Mouse (Mus musculus): ENCODE results near the gene Anks3.

The Anks3 gene

DNA sequence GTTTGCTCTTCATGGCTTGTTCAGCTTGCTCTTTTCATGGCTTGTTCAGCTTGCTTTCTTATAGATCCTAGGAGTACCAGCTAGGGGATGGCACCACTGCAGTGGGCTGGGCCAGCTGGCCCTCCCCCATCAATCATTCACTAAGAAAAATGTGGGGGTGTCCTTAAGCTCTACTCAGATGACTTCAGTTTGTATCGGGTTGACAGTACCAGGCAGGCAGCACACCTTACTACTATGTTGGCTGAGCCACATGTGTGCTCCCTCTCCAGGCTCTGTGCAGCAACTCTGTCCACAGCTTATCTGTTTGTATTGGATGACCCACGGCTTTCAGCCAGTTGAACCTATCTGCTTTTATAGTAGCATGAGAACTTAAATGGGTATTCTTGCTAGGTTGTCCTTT lies 35.5 kb downstream of the Anks3 start:
- DNase-seq (ENCODE audit: low spot score in 2 of 2): no peak

DNA sequence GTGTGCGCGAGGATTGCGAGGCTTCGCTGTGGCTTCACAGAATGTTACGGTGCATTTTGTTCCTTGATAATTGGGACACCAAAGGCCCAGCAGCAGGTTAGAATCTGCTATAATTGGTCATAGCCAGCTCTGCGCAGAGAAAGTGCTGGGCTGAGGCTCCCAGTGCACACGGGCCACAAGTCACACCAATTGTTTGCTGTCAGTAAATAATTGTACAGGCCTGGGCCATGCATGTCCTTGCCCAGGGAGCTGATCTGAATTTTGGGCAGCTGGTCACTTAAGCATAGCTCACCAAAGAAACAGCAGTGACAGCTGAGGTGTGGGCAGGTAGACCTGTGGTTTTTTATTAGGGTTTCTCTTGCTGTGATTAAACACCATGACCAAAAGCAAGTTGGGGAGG lies 36.0 kb downstream of the Anks3 start:
- DNase-seq (ENCODE audit: low spot score in 2 of 2): no peak

DNA sequence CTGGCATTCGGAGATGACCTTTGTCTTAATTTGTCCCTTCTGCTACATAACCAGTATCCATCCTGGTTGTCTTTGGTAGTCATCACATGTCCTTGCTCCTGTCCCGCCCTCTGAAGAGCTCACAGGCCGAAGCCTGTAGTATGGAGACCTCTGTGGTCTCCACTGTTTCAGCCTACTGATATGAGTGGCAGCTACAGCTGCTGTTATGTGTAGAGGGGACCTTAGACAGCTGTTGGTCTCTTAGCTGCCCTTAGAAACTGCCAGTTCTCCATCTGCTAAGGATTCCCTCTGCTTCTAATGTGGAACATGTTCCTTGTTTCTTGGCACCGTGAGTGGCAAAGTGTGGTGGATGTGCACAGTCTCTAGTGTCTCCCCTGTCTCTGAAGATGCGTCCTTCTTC lies 40.0 kb downstream of the Anks3 start:
- no peak for DNase-seq (ENCODE audit: low spot score in 2 of 2)

DNA sequence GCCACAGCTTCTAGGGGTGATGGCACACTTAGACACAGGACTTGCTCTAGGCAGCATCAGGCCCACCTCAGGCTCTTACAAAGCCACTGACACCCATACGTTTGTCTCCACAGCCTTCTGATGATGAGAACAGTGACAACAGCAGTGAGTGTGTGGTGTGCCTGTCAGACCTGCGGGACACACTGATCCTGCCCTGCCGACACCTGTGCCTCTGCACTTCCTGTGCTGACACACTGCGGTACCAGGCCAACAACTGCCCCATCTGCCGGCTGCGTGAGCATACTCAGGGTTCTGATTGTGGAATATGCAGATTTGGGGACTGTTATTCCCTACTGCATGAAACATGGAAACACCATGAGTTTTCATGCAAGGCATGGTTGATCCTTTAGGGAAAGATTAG lies 41.5 kb downstream of the Anks3 start:
- DNase-seq (ENCODE audit: low spot score in 2 of 2): no peak

DNA sequence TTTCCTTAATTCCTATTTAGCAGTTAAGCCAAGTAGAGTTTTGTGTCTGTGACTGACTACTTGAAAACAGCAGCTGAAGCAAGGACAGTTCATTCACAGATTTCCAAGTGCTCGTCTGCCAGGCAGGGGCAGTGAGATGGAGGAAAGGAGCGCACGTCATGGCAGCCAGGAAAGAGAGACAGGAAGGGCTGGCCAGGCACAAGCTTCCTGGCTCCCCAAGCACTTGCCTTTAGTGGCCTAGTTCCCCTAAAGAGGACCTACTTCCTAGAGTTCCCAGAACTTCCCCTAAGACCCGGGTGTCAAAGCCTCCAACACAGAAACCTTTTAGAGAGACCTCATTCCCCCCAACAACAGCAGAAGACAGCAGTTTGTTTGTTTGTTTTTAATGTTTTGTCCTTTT lies 43.4 kb downstream of the Anks3 start:
- DNase-seq (ENCODE audit: low spot score in 2 of 2): no peak

DNA sequence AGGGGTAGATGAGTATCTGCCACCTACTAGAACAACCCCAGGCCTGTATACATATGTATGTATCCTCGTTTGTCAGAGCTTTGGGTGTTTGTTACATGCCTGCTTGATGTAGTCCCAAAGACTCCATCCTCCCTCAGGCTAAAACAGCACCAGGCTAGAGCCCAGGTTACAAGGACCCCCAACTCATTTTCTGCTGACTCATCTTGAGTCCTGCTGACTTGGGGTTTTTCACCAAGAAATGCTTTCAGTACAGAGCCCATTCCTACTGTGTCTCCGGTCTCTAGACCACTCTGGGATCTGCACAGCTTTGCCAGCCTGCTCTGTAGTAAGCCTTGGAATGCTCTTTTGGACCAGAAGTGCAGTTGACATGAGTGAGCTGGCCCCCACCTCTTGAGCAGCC lies 47.4 kb downstream of the Anks3 start:
- DNase-seq (ENCODE audit: low spot score in 2 of 2): no peak

DNA sequence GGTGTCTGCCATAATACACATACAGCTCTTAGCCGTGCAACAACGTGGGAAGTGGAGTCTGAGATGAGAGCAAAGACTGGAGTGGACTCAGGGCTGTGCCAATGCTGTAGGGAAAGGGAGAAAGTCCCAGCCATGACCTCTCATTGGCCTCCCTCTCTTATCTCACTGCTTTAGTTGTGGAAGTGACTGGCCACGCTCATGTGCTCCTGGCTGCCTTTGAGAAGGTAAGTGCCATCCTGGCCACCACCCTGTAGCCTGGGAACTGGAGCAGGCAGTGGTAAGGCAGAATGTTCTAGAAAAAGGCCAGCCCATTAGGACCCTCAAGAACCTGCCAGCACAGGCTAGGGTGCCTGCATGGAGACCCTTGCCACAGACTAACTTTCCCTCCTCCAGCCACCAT lies 48.1 kb downstream of the Anks3 start:
- no peak for DNase-seq (ENCODE audit: low spot score in 2 of 2)

DNA sequence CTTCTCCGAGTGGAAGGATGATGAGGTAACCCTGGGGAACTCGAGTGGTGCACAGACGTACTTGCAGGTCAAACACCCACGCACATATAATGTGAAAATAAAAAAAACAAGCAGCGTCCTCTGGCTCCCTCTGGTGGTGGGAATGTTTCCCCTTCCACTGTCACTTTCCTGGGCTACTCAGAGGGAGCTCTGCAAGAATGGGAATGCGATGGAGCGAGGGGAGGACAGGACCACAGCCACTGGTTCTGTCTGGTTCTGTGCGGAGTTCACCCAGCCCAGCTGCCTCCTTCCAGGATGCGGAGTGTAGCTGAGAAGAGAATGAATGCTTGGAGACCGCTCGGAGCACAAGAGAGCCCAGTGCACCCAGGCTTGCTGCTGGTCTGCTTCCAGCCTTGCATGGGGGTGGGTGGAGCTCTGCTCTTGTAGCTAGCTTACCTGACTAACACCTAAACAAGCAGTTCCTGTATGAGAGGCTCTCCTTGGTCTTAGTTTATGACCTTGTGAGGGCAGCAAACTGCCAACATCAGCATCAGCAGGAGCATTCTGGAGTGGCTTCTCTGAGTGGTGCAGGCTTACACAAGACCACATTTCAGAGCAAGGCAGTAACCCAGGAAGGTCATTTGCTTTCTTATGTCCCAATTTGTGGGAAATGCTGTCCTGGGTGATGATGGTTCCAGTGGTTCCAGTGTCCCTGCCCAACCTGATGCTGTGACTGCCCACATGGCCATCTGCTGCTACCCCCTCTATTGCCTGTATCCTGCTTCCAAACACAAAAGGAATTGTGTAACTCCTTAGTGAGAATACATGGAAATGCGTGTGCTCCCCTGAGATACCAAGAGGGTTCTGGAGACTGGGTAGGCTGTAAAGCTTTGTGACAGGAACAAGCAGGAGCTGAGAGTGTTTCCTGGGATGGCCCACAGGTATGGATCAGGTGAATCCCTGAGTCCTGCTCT lies 49.9 kb downstream of the Anks3 start:
- DNase-seq (ENCODE audit: low spot score in 2 of 2): peak; percentile 82 to 83

DNA sequence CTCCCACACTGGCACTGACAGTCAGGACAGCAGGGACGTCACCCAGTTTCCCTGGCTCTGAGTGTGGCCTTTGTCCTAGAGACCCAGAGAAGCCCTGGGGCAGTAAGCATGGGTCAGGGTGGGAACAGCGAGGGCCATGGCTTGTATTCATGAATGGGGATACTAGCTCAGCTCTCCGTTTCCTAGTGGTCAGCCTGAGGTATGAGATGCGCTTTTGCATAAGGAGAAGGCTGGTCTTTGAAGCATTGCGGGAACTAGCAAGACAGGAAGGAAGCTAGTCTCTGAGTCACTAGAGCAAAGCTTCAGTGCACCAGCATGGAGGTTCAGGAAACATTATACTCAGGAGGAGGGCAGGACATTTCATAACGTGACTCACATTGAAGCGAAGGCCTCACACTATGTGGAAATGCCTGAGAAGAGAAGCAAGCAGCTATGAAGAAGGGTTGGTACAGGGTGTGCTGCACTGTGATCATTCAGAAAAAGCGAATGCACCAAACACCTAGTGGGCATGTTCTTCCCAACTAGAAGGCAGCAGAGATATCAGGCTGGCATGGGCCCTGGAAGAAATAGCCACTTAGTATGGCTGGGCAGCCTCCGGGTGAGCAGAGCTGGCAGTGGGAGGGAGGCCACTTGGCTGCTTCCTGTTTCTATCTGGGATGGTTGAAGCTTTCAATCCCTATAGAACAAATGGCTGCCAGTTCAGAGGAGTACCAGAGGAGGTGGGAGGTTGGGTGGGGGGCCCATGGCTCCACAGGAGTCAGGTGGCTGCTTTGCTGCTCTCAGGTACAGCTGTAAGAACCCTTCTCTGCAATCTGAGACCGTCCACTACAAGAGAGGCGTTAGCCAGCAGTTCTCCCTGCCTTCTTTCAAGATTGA lies 50.9 kb downstream of the Anks3 start:
- no peak for DNase-seq (ENCODE audit: low spot score in 2 of 2)

DNA sequence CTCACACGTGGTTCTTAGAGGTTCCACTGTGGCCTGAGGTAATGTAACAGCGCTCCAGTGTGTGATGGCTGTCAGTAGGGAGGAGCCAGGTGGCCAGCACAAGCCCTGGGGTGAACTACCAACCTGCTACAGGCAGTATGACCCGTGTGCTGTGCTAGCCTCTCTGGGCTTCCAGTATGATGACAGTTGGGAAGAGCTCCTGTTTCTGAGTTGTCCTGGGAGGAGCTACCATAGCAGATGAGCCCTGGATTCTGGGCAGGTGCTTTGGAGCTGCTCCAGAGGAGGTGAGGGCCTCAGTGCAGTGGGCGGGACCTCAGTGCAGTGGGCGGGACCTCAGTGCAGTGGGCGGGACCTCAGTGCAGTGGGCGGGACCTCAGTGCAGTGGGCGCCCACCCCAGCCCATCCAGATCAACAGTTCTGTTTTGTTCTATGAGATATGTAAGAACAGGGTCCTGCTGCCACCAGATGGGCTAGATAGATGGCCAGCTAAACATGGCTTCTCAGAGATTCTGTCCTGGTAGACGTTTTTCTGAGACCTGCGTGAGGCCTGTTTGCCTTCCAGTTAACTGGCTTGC lies 51.8 kb downstream of the Anks3 start:
- DNase-seq (ENCODE audit: low spot score in 2 of 2): no peak

DNA sequence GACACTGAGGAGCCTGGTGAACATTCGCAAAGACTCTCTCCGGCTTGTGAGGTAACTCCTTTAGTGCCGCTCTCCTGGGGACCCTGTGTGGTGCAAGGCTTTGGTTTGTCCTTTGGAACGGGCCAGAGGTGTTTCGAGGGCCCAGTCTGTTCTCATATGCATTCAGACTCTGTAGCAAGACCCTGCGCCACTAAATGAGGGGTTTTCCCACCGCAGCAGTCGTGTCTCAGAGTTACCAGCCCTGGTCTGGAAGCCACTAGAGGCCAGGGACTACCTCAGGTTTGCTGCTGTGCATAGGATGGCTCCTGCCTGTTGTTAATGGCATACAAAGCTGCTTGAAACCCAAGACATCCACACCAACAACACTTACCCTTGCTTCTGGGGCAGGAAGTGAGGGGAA lies 53.2 kb downstream of the Anks3 start:
- DNase-seq (ENCODE audit: low spot score in 2 of 2): no peak

DNA sequence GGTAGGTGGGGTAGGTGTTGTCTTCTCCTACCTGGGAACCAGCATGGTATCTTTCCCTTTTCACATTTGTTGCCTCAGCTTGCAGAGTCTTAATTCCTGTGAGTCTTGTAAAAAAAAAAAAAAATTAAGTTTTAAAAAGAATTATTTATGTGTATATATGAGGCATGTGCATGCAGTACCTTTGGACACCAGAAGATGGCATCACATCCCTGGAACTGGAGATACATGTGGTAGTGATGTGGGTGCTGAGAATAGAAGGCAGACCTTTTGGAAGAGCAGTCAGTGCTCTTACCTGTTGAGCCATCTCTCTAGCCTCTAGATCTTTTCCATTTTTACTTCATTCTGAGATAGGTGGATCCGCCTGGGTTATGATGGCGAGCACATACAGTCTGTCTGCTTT lies 54.3 kb downstream of the Anks3 start:
- DNase-seq (ENCODE audit: low spot score in 2 of 2): no peak

DNA sequence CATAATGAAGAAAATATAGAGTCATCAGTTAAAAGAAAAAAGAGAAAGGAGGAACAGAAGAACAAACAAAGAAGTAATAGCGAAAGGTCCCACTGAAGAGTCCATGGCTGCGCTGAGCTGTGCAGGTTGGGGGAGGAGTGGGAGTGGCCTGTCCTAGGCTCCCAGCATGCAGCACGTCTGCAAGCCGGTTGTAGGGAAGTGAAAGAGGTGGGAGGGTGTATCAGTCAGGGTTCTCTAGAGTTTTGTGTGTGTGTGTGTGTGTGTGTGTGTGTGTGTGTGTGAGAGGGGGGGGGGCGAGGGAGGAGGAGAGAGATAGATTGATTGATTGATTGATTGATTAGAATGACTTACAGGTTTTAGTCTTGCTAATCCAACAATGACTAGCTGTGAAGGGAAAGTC lies 56.0 kb downstream of the Anks3 start:
- no peak for DNase-seq (ENCODE audit: low spot score in 2 of 2)

DNA sequence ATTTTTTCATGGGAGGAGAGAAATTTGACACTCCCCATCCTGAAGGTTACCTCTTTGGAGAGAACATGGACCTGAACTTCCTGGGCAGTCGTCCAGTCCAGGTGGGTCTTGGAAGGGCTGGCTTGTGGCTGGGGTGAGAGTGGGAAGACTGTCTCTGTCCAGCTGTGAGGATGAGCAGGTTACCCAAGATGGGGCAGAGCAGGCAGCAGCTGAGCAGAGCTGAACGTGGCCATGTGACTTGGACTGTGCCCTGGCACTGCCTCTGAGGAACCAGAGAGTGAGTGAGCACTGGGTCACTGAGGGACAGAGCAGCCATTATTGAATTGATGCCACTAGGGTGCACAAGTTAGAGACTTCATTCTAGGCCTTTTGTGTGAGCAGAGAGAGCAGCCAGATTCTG lies 56.6 kb downstream of the Anks3 start:
- no peak for DNase-seq (ENCODE audit: low spot score in 2 of 2)

DNA sequence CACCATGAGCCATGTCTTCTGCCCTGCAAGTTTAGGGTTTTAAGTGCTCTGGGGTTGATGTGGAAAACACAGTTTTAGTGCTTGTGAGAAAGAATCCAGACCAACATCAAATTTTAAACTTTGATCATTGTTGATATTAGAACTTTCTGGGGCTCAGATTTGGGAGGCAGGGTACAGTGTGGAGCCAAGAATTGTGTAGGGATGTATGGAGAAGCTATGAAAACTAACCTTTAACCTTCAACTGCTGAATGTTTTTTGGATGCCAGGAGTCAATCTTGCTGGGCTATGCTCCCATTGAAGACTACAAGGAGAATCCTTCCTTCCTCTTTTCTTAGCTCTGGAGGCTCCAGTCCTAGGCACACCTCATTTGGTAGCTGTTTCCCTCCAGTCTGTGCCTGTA lies 57.4 kb downstream of the Anks3 start:
- no peak for DNase-seq (ENCODE audit: low spot score in 2 of 2)

DNA sequence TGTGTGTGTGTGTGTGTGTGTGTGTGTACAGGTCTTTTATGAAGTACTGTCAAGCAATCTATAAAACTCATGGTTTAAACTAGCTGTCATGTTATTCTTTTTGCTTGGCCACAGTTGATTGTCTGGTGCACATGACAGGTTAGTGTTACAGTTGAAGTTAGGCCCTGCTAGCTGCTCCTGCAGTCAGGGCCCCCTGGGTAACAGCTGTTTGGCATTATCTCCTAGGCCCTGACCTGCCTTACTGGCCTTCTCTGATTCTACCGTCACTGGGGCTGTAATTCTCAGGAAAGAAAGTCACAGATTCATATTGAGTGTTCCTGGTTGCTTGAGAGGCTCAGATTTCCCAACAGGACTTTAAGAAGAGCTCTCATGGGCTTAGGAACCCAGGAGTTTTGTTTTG lies 58.4 kb downstream of the Anks3 start:
- no peak for DNase-seq (ENCODE audit: low spot score in 2 of 2)

DNA sequence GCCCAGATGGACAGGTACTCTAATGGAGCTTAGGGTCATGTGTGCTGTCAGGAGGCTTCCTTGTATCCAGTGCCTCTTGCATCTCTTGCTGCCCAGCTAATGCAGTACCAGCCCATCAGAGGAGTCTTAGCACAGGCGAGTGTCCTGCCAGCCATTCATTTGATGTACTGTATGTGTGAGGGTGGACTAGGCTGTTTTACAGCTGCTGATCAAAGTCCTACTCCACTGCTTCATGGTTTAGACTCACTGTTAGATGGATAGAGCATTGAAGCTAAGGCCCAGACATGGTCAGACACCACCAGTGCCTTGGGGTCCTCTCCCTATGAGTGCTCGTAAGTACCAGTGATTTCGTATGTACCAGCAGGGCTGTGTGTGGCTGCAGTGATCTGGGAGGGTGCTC lies 59.1 kb downstream of the Anks3 start:
- DNase-seq (ENCODE audit: low spot score in 2 of 2): no peak

DNA sequence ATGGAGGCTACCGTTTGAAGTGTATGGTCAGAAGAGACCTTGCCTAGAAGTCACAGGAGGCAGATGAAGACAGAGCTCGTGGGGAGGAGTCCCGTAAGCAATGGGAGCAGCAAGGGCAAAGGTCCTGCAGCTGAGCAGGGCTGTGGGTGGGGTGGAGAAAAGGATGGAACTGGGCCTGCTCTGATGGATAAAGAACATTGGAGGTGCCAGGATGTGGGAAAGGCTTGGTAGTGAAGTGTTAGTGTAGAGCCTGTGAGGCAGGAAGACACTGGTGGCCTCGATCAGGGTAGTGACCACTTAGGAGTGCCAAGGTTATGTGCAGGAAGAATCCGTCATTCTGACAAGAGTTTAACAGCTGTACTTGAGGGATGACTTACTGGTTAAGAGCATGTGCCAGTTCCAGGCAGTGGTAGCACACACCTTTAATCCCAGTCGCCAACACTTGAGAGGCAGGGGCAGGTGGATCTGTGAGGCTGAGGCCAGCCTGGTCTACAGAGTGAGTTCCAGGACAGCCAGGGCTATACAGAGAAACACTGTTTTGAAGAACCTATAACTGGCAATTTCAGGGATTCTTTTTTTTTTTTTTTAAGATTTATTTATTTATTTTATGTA lies 60.4 kb downstream of the Anks3 start:
- DNase-seq (ENCODE audit: low spot score in 2 of 2): no peak

DNA sequence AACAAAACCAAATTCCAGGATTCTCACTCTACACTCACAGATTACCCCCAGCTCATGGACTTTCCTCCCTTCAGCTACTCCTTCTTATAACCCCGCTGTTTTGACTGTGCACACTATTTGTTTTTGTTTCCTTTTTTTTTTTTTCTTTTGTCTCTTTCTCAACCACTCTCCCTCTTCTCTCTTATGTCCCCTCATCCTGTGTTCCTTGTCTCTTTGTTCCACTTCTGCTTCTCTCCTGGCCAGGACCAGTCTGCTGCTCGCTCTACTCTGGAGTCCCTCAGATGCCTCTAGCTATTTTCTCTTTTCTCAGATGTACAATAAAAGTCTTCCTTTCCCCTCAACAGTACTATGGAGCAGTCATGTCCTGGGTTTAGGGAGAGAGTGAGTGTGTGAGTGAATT lies 61.6 kb downstream of the Anks3 start:
- no peak for DNase-seq (ENCODE audit: low spot score in 2 of 2)

DNA sequence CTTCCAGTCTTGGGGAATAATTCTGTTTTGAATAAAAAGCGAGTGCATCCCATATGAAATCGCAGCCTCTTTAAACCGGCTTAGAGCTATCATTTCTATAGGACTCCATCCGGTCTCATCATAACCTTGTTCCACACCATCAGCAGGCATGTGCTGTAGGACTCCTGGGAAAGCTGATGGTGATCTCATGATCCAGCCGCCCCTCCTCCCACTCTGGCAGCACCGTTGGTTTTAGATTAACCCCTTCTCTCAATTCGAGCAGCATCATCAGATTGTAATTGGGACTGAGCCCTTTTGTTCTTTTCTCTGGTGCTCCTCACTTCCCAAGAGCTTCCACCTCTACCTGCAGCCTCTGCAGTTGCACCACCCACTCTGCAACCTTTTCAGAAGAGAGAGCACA lies 62.8 kb downstream of the Anks3 start:
- DNase-seq (ENCODE audit: low spot score in 2 of 2): no peak

DNA sequence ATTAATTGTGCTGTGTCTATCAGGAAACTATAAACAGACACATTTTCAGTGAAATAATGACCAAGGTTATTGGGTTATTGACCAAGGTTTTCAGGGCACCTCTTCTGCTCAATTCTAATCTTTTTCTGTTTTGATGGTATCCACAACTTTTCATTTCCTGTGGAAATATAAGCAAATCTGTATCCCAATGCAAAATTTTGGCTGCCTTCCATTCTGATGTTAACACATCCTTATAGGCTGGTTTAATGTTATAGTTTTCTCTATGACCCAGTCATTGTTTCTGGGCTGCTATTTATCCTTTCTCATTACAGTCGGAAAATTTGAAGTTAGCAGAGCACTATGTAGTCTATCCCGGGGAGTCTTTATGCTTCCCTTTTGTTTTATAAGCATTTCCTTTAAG lies 64.3 kb downstream of the Anks3 start:
- no peak for DNase-seq (ENCODE audit: low spot score in 2 of 2)

DNA sequence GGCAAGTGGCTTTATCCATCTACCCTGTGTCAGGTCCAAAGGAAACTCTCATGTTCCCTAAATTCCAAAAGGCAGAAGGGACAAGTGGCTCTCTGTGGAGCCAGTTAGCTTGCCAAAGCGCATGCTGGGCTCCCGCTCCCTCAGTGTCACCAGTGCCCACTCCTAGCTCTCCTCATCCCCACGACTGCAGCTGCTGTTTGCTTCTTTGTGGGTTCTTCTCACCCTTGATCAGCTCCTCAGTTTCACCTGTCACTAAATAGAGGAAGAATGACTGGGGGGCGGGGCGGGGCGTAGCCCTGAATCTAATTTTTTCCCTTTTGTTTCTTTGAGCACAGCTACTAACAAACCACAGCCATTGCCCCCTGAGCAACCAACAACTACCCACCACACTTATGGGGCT lies 65.1 kb downstream of the Anks3 start:
- DNase-seq (ENCODE audit: low spot score in 2 of 2): no peak

Data from urinary bladder, postnatal 36 days (tissue).